Mouse (Mus musculus): ENCODE results near the gene Nsg1. TPM values are rescaled to one million over a fixed set of nuclear protein-coding genes. Genes with fewer than 3 reads are reported as not detected.

Gene Nsg1
- polyA plus RNA-seq (2014; fragmentation: Illumina TruSeq; extraction: RNeasy Lipid Tissue Mini Kit (QIAGEN cat#74804); ENCODE audit: low read depth, low replicate concordance): 5.9 TPM

GRCm38 (mm10) chr5:38159634-38160413, at the start of gene Nsg1:
Nsg1 (minus strand) TSS chr5:38159907.

Other genes starting within 250 kb of the Nsg1 start
- gene Stx18, start 121.2 kb downstream of the Nsg1 start, polyA plus RNA-seq (2014; fragmentation: Illumina TruSeq; extraction: RNeasy Lipid Tissue Mini Kit (QIAGEN cat#74804); ENCODE audit: low read depth, low replicate concordance): 27.3 TPM
- gene Zbtb49, start 60.5 kb upstream of the Nsg1 start, polyA plus RNA-seq (2014; fragmentation: Illumina TruSeq; extraction: RNeasy Lipid Tissue Mini Kit (QIAGEN cat#74804); ENCODE audit: low read depth, low replicate concordance): 2.3 TPM
- gene Lyar, start 60.6 kb upstream of the Nsg1 start, polyA plus RNA-seq (2014; fragmentation: Illumina TruSeq; extraction: RNeasy Lipid Tissue Mini Kit (QIAGEN cat#74804); ENCODE audit: low read depth, low replicate concordance): 29.6 TPM
- gene Tmem128, start 100.3 kb upstream of the Nsg1 start, polyA plus RNA-seq (2014; fragmentation: Illumina TruSeq; extraction: RNeasy Lipid Tissue Mini Kit (QIAGEN cat#74804); ENCODE audit: low read depth, low replicate concordance): 81.3 TPM
- not detected for gene Otop1, start 116.1 kb upstream of the Nsg1 start, polyA plus RNA-seq (2014; fragmentation: Illumina TruSeq; extraction: RNeasy Lipid Tissue Mini Kit (QIAGEN cat#74804); ENCODE audit: low read depth, low replicate concordance)
- not detected for gene Drd5, start 159.5 kb upstream of the Nsg1 start, polyA plus RNA-seq (2014; fragmentation: Illumina TruSeq; extraction: RNeasy Lipid Tissue Mini Kit (QIAGEN cat#74804); ENCODE audit: low read depth, low replicate concordance)

All from sigmoid colon, adult 10 weeks (tissue).